Mouse (Mus musculus): ENCODE results near the gene Lamtor3. TPM values are rescaled to one million over a fixed set of nuclear protein-coding genes. Genes with fewer than 3 reads are reported as not detected.
"Not testable (repeated sequence)": the region's sequence is repeated elsewhere in the genome, so short reads cannot be mapped to it uniquely, and the experiment has no call there.

Lamtor3 gene
- total RNA-seq, 2 experiments from 2014 or later: 58.6 to 88.0 TPM

DNA sequence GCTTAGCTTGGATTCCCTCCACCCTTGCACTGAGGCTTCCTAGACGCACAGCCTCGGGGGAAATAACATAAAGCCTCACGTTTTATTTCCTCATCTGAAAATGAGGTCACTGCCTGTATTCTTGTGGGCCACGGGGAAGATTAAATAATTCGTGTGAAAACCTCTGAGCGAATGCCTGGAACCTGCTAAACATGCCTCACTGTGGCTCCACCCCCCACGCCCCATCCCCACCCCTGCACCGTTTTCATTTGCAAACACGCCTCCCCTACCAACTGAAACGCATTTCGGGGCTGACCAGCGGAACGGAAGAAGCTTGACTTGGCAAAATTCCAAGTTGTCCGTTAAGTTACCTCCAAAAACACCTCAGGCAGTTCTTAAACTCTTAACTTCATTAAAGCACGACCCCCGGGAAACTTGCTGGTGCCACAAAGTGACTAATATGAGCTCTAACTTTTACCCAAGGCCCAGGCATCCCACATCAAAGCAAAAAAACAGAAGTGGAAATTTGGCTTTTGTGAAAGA is 37.3 kb downstream of the Lamtor3 start:
- no peak for ATAC-seq (replicated peaks; ENCODE audit: low FRiP score, poor library complexity, severe bottlenecking)

DNA sequence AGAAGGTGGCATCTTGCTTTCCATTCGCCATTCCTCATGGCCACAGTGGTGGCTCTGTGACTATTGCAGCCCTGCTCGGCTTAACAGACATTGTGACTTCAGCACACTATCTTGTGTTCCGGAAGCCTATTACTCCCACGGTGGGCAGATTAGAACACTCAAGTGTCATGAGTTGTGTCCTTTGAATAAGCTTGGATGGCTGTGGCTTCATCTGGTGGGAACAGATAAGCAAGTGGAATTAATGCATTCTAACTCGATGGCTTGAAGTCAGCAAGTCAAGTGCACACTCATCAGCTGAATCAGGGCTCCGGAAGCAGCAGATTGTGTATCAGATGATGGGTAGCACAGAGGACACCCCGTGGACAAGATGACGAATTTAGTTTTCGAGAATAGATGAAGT is 39.6 kb downstream of the Lamtor3 start:
- ATAC-seq (replicated peaks; ENCODE audit: low FRiP score, poor library complexity, severe bottlenecking): peak; percentile 78

DNA sequence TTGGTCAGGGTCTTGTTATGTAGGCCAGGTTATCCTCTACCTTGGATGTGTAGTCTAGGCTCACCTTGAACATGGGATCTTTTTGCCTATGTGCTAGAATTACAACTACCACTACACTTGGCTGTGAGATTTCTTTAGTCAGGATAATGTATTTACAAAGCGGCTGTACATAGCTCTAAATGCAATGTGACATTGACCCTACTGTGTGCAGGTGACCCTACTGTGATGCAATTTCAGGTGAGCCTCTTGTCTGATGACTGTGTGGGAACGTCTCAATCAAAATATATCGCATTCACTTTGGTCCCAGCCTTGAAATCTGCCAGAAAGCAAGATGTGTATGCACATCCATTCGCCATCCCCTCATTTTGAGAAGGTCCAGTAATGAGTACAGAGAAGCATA is 40.0 kb downstream of the Lamtor3 start:
- no peak for ATAC-seq (replicated peaks; ENCODE audit: low FRiP score, poor library complexity, severe bottlenecking)

GRCm38 (mm10) chr3:137959456-137959855 is 41.1 kb downstream of the Lamtor3 start:
- no peak for ATAC-seq (replicated peaks; ENCODE audit: low FRiP score, poor library complexity, severe bottlenecking)

DNA sequence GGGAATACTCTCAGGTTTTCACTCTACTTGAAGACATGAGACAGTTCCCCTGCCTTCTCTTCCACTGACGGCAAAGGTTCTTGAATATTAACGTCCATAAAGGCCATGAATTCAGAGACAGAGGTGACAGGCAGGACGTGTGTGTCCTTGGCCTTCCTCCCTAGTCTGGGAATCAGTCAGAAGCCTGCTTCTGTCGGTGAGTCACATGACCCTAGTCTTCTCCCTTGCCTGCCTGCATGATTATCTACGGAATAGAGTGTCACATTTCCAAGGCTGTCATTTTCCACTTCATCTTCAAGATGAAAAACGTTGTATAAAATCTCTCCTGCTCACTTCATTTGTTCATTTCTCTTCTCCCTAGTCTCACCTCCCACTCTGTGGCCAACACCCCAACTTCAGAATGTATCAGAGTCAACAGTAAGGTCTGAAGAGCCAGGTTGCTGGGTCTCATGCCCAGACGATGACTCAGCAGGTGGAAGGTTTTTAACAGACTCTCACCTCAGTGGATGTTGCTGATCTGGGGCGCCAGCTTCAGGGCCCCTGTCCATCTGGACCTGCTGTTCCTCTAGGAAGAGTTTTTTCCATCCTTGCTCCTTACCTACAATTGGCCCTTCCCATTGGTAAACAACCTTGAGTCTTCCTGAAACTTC is 43.6 kb downstream of the Lamtor3 start:
- peak; percentile 59 for ATAC-seq (replicated peaks; ENCODE audit: low FRiP score, poor library complexity, severe bottlenecking)

- no peak for ATAC-seq (replicated peaks; ENCODE audit: low FRiP score, poor library complexity, severe bottlenecking)
Observed at GRCm38 (mm10) chr3:137963508-137963907, 45.2 kb downstream of the Lamtor3 start.

GRCm38 (mm10) chr3:137964014-137964413 is 45.7 kb downstream of the Lamtor3 start:
- not testable (repeated sequence) for ATAC-seq (replicated peaks; ENCODE audit: low FRiP score, poor library complexity, severe bottlenecking)

DNA sequence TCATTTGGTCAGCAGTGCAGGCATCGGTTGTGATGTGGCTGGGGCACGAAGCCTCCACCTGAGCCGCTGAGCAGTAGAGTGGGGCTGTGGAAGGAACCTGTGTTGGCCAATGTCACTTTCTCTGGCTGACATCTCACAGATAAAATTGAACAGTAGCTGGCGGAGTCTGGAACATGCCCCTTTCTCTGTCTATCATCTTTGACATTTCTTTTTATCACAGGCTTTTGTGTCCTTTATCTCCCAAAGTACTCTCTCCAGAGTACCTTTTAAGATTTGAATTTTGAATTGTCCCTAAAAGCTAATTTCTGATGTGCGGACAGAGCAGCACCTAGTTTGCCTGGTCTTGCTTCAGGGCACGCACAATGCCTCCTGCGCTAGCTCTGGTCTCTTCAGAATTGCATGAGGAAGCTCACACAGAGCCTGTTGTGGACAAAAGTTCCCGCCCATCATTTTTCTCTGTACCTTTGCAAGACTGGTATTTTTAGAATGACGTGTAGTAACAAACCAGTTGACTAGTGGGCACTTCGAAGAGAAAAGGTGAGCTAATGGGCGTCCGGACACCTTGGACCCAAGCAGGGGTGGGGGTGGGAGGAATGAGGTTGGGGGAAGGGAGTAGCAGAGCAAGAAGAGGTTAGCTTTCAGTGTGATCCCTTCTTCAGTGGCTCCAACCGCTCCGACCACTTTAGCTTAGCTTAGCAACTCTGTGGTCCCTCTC is 50.0 kb downstream of the Lamtor3 start:
- ATAC-seq (replicated peaks; ENCODE audit: low FRiP score, poor library complexity, severe bottlenecking): no peak

DNA sequence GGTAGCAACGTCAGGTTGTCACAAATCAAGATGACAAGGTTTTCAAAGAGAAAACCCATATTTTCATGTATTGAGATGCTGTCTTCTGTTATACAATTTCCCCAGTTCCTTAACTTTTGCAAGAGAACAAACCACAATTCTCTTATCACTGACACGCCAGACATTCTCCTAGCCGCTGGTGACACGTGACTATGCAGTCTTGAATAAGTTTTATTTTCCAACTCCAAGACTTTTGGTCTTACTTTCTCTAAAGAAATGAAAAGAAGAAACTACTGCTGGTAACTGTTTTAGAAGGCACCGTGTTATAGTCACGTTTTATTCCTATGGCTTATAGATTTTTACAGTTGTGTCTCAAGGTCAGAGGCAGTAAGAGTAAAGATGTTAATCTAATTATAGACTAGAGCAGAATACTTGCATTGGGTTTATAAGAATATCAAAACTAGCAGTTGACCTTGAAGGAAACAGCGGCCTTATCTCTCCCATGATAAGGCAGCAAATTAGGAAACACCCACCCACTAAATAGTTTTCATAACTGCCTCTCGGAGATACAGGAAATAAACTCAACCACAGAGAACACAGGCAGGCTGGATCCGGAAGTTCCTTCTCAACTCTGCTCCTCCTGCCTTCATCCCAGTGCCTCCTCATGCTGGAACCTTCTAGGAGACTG is 50.6 kb downstream of the Lamtor3 start:
- ATAC-seq (replicated peaks; ENCODE audit: low FRiP score, poor library complexity, severe bottlenecking): peak; percentile 66

- ATAC-seq (replicated peaks; ENCODE audit: low FRiP score, poor library complexity, severe bottlenecking): peak; percentile 23; the same call in 1 of the 2 replicates
Observed at GRCm38 (mm10) chr3:137969951-137970350, 51.6 kb downstream of the Lamtor3 start.

GRCm38 (mm10) chr3:137972224-137972623 is 53.9 kb downstream of the Lamtor3 start:
- peak; percentile 61 for ATAC-seq (replicated peaks; ENCODE audit: low FRiP score, poor library complexity, severe bottlenecking)

- no peak for ATAC-seq (replicated peaks; ENCODE audit: low FRiP score, poor library complexity, severe bottlenecking)
Observed at GRCm38 (mm10) chr3:137972989-137973388, 54.7 kb downstream of the Lamtor3 start.

DNA sequence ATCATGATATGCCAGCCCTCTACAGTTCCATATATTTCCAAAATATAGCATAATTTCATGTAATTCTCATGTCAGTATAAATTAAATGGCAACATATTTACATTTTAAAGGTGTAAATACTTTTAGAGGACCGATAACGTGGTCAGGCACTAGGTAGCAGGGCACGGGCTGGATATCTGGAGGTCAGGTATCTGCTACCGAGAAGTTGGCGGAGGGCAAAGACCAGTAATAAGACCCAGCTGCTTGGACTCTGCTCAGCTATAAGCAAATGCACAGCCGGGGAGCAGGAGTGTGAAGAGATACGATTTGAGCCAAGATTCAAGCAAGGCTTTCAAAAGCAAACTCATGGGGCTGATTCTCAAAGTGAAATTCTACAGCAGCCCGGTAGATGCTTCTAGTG is 56.0 kb downstream of the Lamtor3 start:
- no peak for ATAC-seq (replicated peaks; ENCODE audit: low FRiP score, poor library complexity, severe bottlenecking)

GRCm38 (mm10) chr3:137975435-137975834 is 57.1 kb downstream of the Lamtor3 start:
- ATAC-seq (replicated peaks; ENCODE audit: low FRiP score, poor library complexity, severe bottlenecking): no peak

- no peak for ATAC-seq (replicated peaks; ENCODE audit: low FRiP score, poor library complexity, severe bottlenecking)
Observed at GRCm38 (mm10) chr3:137975856-137976423, 57.6 kb downstream of the Lamtor3 start.

GRCm38 (mm10) chr3:137976943-137977628 is 58.8 kb downstream of the Lamtor3 start:
- ATAC-seq (replicated peaks; ENCODE audit: low FRiP score, poor library complexity, severe bottlenecking): no peak

DNA sequence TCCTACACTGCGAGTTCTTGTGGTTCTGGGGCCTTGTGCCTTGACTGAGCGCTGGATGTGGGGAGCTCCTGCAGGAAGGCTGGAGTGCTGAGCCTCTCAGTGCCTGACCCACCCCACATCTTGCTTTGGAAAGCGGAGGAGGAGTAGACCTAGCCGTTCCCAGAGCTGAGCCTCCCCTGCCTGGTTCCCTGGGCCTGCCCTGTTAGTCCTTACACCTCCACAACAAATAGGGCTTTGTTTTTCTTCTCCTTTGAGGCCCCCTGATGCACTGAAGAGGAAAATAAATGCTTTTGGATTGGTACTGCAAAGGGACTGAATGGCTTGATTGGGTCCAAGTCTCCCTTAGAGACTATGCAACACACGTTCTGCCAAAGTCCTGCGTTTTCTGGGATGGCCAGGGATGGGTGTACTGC is 59.3 kb downstream of the Lamtor3 start:
- no peak for ATAC-seq (replicated peaks; ENCODE audit: low FRiP score, poor library complexity, severe bottlenecking)

DNA sequence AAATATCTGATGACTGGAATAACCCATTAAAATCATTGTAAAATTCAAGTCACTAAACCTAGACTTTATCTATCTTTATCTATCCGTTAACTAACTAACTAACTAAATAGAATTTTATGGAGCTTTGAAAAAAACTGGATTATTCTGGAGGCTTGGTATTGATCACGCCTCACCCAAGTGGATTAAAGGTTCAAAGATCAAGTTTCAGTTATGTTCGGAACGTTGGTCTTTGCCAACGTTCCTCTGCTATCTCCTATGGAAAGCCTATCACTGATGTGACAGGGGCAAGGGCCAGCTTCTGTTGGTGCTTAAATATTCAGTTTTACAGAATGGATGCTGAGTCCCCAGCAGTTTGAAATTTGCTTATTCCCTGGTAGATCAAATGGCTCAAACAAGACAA is 59.9 kb downstream of the Lamtor3 start:
- ATAC-seq (replicated peaks; ENCODE audit: low FRiP score, poor library complexity, severe bottlenecking): no peak
